9 mouse cellular contexts compared by ENCODE assay signal in the genomic region with DNA sequence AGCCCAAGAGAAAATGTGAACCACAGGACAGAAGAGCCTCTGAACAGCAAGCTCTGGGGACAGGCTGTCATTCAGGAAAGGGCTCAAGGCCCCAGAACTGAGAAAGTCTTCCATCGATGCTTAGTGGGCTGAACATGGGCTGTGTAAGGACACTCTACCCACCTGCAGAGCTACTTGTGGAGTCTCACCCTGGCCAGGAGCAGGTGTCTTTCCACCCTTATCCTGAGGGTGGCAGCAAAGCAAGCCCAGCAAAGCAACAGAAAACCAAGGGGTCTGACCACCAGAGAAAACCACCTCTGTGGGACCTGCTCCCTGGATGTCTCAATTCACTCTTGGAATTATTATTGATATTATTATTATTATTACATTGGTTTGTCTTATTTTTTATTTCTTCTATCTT. TPM values are rescaled to one million over a fixed set of nuclear protein-coding genes. Genes with fewer than 3 reads are reported as not detected.
A peak's percentile ranks its signal among the peaks of the same experiment; 100 is the strongest.
DNase-seq lines count a peak whose midpoint lies in the region; ATAC-seq and TF ChIP-seq lines count a peak whose summit lies in the region.
"Had no signal": no experiment of that assay in that cellular context is flagged by ENCODE, and none has a peak within 500 bp of the region (broad histone marks: within the 10 kb centered on the region; RNA-seq: fewer than 3 reads in every experiment).

No protein-coding gene starts in this region.

- WGBS in heart, embryonic 13.5 days: 55% methylated on average over 1 of the region's 1 CpGs
- WGBS in midbrain, embryonic 12.5 days: 44% methylated on average over 1 of the region's 1 CpGs

- H3K4me1 ChIP-seq in G1E (ENCODE audit: insufficient read depth, low read depth, low read length): no peaks in the 10 kb centered on the region
- H3K4me1 ChIP-seq in cortical plate, adult 2 months (ENCODE audit: control insufficient read depth, insufficient read depth, low read length): no peaks in the 10 kb centered on the region
- peaks cover 52% of the 10 kb centered on the region for H3K4me1 ChIP-seq in heart, embryonic 13.5 days
- H3K4me1 ChIP-seq in midbrain, embryonic 12.5 days: peaks cover 6% of the 10 kb centered on the region

- no peak for TF ChIP-seq CTCF in G1E (IDR thresholded peaks at IDR 0.05; ENCODE audit: low read depth, low read length)
- TF ChIP-seq CTCF in cortical plate, adult 2 months (IDR thresholded peaks at IDR 0.05; ENCODE audit: extremely low read depth, insufficient read depth, low read length): peak; percentile 74

- ATAC-seq in G1E (ENCODE audit: extremely low read depth, insufficient number of reproducible peaks, low FRiP score, poor library complexity, severe bottlenecking): no peak; the same call in 1 of the 2 replicates
- no peak for ATAC-seq in heart, embryonic 13.5 days (ENCODE audit: extremely low read depth, insufficient number of reproducible peaks, low FRiP score, low TSS enrichment)
- 0 out of 2 replicates have a peak, but pooled peaks have one; percentile 28 for ATAC-seq in midbrain, embryonic 12.5 days (ENCODE audit: low FRiP score, low read depth)

- H3K9me3 ChIP-seq in G1E (replicated peaks): no peaks in the 10 kb centered on the region
- no peaks in the 10 kb centered on the region for H3K9me3 ChIP-seq in heart, embryonic 13.5 days
- no peaks in the 10 kb centered on the region for H3K9me3 ChIP-seq in midbrain, embryonic 12.5 days
- H3K9me3 ChIP-seq: limb, embryonic 12.5 days had no signal

- peaks cover 4% of the 10 kb centered on the region; the same call in 1 of the 2 replicates for H3K27me3 ChIP-seq in G1E (ENCODE audit: insufficient read depth, low read length)
- H3K27me3 ChIP-seq in heart, embryonic 13.5 days (replicated peaks): no peaks in the 10 kb centered on the region; the same call in 1 of the 2 replicates
- H3K27me3 ChIP-seq in midbrain, embryonic 12.5 days: peaks cover 63% of the 10 kb centered on the region

- TF ChIP-seq POLR2A in cortical plate, adult 2 months (IDR thresholded peaks at IDR 0.05; ENCODE audit: extremely low read depth, insufficient read depth, low read length): no peak

- DNase-seq in heart, adult 18-20 months: peak; percentile 51 to 78
- no peak for DNase-seq in heart, postnatal 25 days (ENCODE audit: low spot score)
- peak; percentile 27 for DNase-seq in G1E (ENCODE audit: low spot score)
- peak; percentile 46 to 54 for DNase-seq in layer of hippocampus, postnatal 14 days (ENCODE audit: low spot score in 2 of 2)
- DNase-seq in spleen, postnatal 4 days (ENCODE audit: low spot score in 2 of 2): peak; percentile 50 to 72

- no peaks in the 10 kb centered on the region for H3K36me3 ChIP-seq in G1E (replicated peaks)
- peaks cover 52% of the 10 kb centered on the region for H3K36me3 ChIP-seq in heart, embryonic 13.5 days
- H3K36me3 ChIP-seq in midbrain, embryonic 12.5 days: no peaks in the 10 kb centered on the region
- H3K36me3 ChIP-seq: limb, embryonic 12.5 days had no signal

- peak overlapping the region; percentile 64 for H3K9ac ChIP-seq in heart, embryonic 13.5 days
- H3K9ac ChIP-seq in midbrain, embryonic 12.5 days (replicated peaks): no peak overlapping the region
- H3K9ac ChIP-seq: limb, embryonic 12.5 days had no signal

- no peak overlapping the region for H3K4me3 ChIP-seq in G1E (ENCODE audit: low read depth, low read length)
- no peak overlapping the region for H3K4me3 ChIP-seq in cortical plate, adult 2 months (ENCODE audit: insufficient read depth, low read length)
- no peak overlapping the region for H3K4me3 ChIP-seq in heart, embryonic 13.5 days
- H3K4me3 ChIP-seq in midbrain, embryonic 12.5 days: no peak overlapping the region
- H3K4me3 ChIP-seq: limb, embryonic 12.5 days had no signal

- H3K27ac ChIP-seq in cortical plate, adult 2 months (ENCODE audit: insufficient read depth, low read length): no peak overlapping the region
- H3K27ac ChIP-seq in heart, embryonic 13.5 days (replicated peaks): 0 out of 2 replicates have a peak overlapping the region, but pooled peaks have one; percentile 17
- H3K27ac ChIP-seq in midbrain, embryonic 12.5 days (replicated peaks): no peak overlapping the region
- H3K27ac ChIP-seq: limb, embryonic 12.5 days had no signal

- H3K4me2 ChIP-seq in heart, embryonic 13.5 days: no peak overlapping the region
- H3K4me2 ChIP-seq in midbrain, embryonic 12.5 days (replicated peaks): no peak overlapping the region
- H3K4me2 ChIP-seq: limb, embryonic 12.5 days had no signal

- intact Hi-C loops in heart, postnatal 25 days (cut with DNase I): loop anchor here (1.0 to 2.0 kb wide), 2 partner anchors 81 to 130 kb away; no protein-coding TSS in a partner anchor

RNA-seq across cellular contexts. Expression of a gene that starts 25.6 kb away (rescaled TPM):
- 100 to 1,000 TPM; 417 to 443 TPM for total RNA-seq in heart, adult 18-20 months (2021)
- 100 to 1,000 TPM; 402 to 442 TPM for total RNA-seq in heart, postnatal 25 days (2021)
- total RNA-seq in G1E (2014; fragmentation: Nextera tagmentation) (not detected in 2 replicates), G1E (2017) (not detected in 2 replicates)
- not detected in 2 replicates for polyA plus RNA-seq in G1E (2012)
- 88.2 and 88.6 TPM in 2 replicates for polyA plus RNA-seq in cortical plate, adult 2 months (2012; rRNA removed)
- 12.6 and 16.4 TPM in 2 replicates for polyA plus RNA-seq in heart, embryonic 13.5 days (2015; fragmentation: Nextera tagmentation; extraction: Ambion mirVana)
- total RNA-seq in layer of hippocampus, postnatal 14 days (2021): 10 to 100 TPM; 64.5 to 92.8 TPM
- 0.27 TPM in 1 of 2 replicates, not detected in the other for polyA plus RNA-seq in midbrain, embryonic 12.5 days (2016; fragmentation: Nextera tagmentation; extraction: Ambion mirVana)
- polyA plus RNA-seq: limb, embryonic 12.5 days had no signal

Comparison
In these comparisons a context has a peak if more than half of its experiments do, and no peak if none do; other contexts are left out.
1. RNA of a gene that starts 25.6 kb away (total RNA-seq): 417 to 443 TPM in heart, adult 18-20 months, 402 to 442 TPM in heart, postnatal 25 days and 64.5 to 92.8 TPM in layer of hippocampus, postnatal 14 days; not detected in G1E; every median in the first group is over 10 times any median in the second.